Mouse (Mus musculus) kidney, adult 2 months (tissue): ENCODE results near the gene Cdan1. TPM values are rescaled to one million over a fixed set of nuclear protein-coding genes. Genes with fewer than 3 reads are reported as not detected.
A peak's percentile ranks its signal among the peaks of the same experiment; 100 is the strongest.

Source experiments
- DNase-seq: peaks from one replicate; pipeline ENCODE4 v3.0.0; 2021
- H3K27ac ChIP-seq: fragments of 200-500 bp; 2 replicates; pipeline ENCODE4 v1.5.1; 2012; ENCODE audit warnings: low read depth, low read length, control low read depth, inconsistent platforms; ENCODE audit not compliant: insufficient read depth
- H3K27me3 ChIP-seq: fragments of 200-500 bp; replicated peaks from 2 replicates; pipeline ENCODE4 v1.6.1; 2012; ENCODE audit warnings: mild to moderate bottlenecking, moderate library complexity, low read length, inconsistent platforms; ENCODE audit not compliant: control insufficient read depth, insufficient read depth
- H3K36me3 ChIP-seq: fragments of 200-500 bp; 2 replicates; pipeline ENCODE4 v1.6.1; 2012; ENCODE audit warnings: mild to moderate bottlenecking, moderate library complexity, low read length, inconsistent platforms; ENCODE audit not compliant: control insufficient read depth, insufficient read depth
- H3K4me1 ChIP-seq: fragments of 200-500 bp; 2 replicates; pipeline ENCODE4 v1.6.1; 2011; ENCODE audit warnings: low read length; ENCODE audit not compliant: control insufficient read depth, insufficient read depth
- H3K4me3 ChIP-seq: fragments of 200-500 bp; 2 replicates; pipeline ENCODE4 v1.5.1; 2011; ENCODE audit warnings: mild to moderate bottlenecking, low read depth, low read length, control low read depth; ENCODE audit not compliant: insufficient read depth
- CTCF ChIP-seq: fragments of 200-500 bp; conservative IDR thresholded peaks from 2 replicates; pipeline ENCODE4 v1.5.1; 2011; ENCODE audit warnings: low read depth, mild to moderate bottlenecking, control low read depth, low read length, moderate library complexity, mixed read lengths; ENCODE audit not compliant: insufficient read depth, insufficient read length
- POLR2A ChIP-seq: fragments of 200-500 bp; IDR thresholded peaks from one replicate; pipeline ENCODE4 v1.6.1; 2011; ENCODE audit warnings: low read depth, low read length, control low read depth
- WGBS: fragments of 180-500 bp; shearing (Covaris S2); methylation state at CpG from one replicate; pipeline ENCODE4 v1.1.7; 2018; 5-methylcytosine and 5-hydroxymethylcytosine counted together
- polyA plus RNA-seq: library from polyadenylated mRNA; depleted of rRNA; stranded (reverse); fragments of >200 nt; gene quantifications from 2 replicates; pipeline ENCODE4 v1.2.3, GENCODE M21; 2012; rRNA removed

The Cdan1 gene
- polyA plus RNA-seq = 14.8 and 18.4 TPM in 2 replicates

DNA sequence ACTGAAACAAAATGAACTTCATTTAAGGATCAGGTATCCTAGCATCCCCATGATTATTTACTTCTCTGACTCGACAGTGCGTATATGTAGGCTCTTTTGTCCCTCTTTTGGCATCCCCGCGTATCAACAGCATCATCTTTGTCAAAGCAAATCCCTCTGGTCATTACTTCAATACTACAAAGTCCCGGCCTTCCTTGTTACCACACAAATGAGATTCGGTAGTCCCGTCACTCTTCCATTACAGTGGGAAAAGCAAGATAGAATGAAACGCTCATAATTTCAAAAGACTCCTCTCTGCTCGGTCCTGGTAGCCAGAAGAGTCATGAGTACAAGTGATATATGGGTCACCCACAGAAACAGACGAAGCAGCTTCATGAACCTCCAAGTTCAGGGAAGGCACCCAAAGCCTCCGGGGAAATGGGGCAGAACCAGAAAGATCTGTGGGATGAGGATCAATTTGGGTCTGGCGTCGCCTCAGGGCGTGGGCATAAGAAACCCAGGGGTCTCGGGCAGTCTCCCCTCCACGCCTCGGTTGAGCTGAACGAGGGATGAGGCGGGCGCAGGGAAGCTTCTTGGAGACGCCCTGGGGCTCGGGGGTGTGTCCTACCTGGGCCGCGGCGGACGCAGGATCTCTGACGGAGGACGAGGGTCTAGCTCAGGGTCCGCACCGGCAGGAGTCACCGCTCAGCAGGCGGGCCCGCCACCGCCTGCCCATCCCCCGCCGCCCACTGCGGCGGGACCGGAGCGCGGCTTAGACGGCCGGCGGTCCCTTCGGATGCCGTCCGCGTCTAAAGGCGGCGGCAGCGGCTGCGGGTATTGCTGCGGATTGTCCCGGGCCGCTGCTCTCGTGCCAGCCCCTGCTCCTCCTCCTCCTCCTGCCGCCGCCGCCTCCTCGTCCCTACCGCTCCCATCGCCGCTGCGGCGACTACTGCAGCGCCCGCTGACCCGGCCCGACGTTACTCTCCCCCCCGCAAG is at the start of gene Cdan1:
Gene Cdan1 (minus strand): TSS at position 680 of the 975 bp plus-strand sequence.
- peaks cover 14% of the 10 kb centered on the region; the same call in 1 of the 2 replicates for H3K4me1 ChIP-seq
- peak; percentile 59 for DNase-seq
- H3K27me3 ChIP-seq = no peaks in the 10 kb centered on the region
- WGBS = under 1% methylated on average over 71 of the region's 71 CpGs
- TF ChIP-seq CTCF = no peak
- TF ChIP-seq POLR2A = no peak
- H3K36me3 ChIP-seq = no peaks in the 10 kb centered on the region
- peak within 1 kb of the TSS; percentile 33; the same call in 1 of the 2 replicates for H3K27ac ChIP-seq
- peak within 1 kb of the TSS; percentile 72 for H3K4me3 ChIP-seq

DNA sequence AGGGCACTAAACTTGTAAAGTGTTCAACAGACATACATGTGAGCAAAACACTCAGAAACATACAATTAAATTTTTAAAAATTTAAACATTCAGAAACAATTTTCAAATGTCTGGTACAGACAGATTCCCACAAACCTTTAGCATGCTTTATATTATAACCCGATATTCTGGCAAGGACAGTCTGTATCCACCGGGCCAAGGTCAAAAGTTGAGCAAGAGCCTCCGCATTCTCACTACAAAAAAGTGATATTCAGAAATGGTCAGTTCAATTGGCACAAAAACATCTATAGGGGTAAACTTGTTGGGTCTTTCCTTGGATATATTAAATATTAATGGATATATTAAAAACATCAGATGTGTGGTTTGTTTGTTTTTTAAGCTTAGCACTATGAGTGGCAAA is 46.4 kb upstream of the Cdan1 start:
- H3K27me3 ChIP-seq = no peaks in the 10 kb centered on the region
- H3K27ac ChIP-seq = no peak overlapping the region
- no peak for DNase-seq
- H3K36me3 ChIP-seq = peaks cover 11% of the 10 kb centered on the region
- 97% methylated on average over 3 of the region's 3 CpGs for WGBS
- TF ChIP-seq POLR2A = no peak
- no peak for TF ChIP-seq CTCF
- H3K4me1 ChIP-seq = no peaks in the 10 kb centered on the region
- no peak overlapping the region for H3K4me3 ChIP-seq

DNA sequence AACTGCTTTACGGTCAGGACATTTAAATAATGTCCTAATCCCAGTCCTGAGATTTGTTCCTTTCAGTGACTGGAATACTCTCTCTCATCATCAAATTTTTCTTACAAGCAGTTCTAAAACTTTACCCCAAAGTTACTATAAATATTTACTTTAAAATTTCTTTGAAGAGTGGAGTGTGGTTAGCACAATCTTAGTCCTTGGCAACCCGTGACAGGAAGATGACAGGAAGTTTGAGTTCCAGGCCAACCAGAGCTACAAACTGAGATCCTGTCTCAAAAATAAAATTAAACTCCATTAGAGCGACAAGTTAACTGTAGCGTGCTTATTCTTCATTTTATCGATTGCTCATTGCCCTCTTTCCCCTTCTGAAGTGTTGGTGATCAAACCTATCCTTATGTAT is 37.7 kb upstream of the Cdan1 start:
- peaks cover 2% of the 10 kb centered on the region; the same call in 1 of the 2 replicates for H3K36me3 ChIP-seq
- WGBS = 90% methylated on average over 5 of the region's 5 CpGs
- no peaks in the 10 kb centered on the region for H3K27me3 ChIP-seq

DNA sequence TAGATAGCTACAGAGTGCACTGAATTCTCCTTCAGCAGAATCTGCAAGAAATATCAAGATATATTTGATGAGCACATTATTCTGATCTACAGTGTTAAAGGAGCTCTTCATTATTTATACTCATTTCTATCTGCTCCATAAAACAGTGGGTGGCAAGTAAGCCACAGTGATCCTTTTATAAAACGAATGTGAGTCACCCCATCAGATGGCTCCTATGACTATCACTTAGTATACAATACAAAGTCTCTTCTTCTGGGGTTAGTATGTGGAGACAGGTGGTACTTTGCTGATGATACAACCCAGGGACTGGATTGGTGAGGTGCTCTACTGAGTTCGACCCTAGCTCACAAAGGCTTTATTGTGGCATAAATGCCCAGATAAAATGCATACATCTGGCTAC is 23.3 kb upstream of the Cdan1 start:
- peaks cover 4% of the 10 kb centered on the region; the same call in 1 of the 2 replicates for H3K36me3 ChIP-seq
- WGBS = 92% methylated on average over 2 of the region's 2 CpGs

More for the DNA sequence above, 37.7 kb upstream of the Cdan1 start:
- H3K27ac ChIP-seq = no peak overlapping the region
- TF ChIP-seq POLR2A = no peak
- TF ChIP-seq CTCF = no peak
- H3K4me1 ChIP-seq = no peaks in the 10 kb centered on the region
- no peak for DNase-seq
- H3K4me3 ChIP-seq = no peak overlapping the region

DNA sequence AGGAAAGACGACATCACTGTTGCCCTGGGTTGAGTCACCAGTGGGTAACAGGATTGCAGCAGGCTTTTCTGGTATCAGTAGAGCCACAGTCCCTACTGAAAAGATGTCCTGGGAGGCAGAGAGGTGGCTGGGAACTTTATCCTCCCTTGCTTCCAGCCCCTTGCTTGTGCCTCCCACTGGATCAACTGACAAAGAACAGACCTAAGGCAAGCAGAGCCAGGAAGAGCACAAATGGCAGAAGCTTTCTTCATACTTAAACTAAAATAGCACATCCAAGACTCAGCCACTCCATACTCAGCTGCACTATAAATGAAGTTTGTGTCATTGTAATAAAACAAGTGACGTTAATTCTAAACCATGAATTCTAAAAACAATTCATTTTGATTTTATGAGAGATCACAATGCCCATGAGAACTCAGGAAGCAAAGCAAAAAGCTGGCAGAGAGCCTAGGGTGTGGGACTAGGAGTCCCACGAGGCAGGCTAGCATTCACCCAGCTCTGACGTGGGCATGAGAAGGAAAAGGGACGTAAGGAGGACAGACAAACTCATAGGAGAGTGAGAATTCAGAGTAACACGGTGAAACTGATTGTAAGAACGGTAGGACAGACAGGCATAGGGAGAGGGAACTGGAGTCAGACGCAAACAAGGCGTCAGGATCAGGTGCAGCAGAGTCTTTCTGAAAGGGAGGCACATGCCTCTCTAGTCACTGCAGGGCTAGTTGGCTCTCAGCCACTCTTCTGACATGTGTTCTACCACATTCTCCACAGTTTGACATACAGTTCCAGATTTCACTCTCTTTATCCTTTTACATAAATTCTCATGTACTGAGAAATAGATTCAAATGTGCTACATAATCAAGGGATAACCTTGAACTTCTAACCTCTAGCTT is 21.8 kb upstream of the Cdan1 start:
- no peak for TF ChIP-seq POLR2A
- no peaks in the 10 kb centered on the region for H3K4me1 ChIP-seq
- H3K27ac ChIP-seq = no peak overlapping the region
- peak; percentile 48 for DNase-seq
- no peak overlapping the region for H3K4me3 ChIP-seq
- H3K36me3 ChIP-seq = peaks cover 4% of the 10 kb centered on the region; the same call in 1 of the 2 replicates
- 63% methylated on average over 9 of the region's 9 CpGs for WGBS
- H3K27me3 ChIP-seq = no peaks in the 10 kb centered on the region

More for the DNA sequence above, 23.3 kb upstream of the Cdan1 start:
- DNase-seq = no peak
- TF ChIP-seq POLR2A (no peak), CTCF (no peak)
- no peak overlapping the region for H3K27ac ChIP-seq
- H3K4me1 ChIP-seq = no peaks in the 10 kb centered on the region
- H3K4me3 ChIP-seq = no peak overlapping the region
- no peaks in the 10 kb centered on the region for H3K27me3 ChIP-seq

DNA sequence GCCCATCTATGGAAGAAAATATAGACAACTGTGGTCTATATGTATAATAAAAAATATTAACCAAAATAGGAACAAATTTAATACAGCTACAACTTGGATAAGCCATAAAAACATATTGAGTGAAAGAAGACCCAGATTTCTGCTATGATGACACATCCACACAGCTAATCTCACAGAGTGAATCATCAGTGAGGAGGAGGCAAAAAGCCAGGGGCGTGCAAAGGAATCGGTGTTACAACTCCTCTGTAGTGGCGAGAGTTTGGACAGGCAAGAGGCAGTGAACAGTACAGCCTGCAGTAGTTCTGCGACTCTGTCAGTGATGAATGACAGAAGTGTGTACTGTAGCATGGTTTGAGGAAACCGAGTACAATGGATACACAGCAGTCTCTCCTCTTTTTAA is 17.4 kb upstream of the Cdan1 start:
- TF ChIP-seq CTCF = no peak
- no peak for TF ChIP-seq POLR2A
- DNase-seq = no peak
- WGBS = 88% methylated on average over 5 of the region's 5 CpGs
- H3K4me3 ChIP-seq = no peak overlapping the region
- peaks cover 2% of the 10 kb centered on the region; the same call in 1 of the 2 replicates for H3K4me1 ChIP-seq
- H3K36me3 ChIP-seq = peaks cover 2% of the 10 kb centered on the region; the same call in 1 of the 2 replicates
- H3K27ac ChIP-seq = no peak overlapping the region
- H3K27me3 ChIP-seq = no peaks in the 10 kb centered on the region

DNA sequence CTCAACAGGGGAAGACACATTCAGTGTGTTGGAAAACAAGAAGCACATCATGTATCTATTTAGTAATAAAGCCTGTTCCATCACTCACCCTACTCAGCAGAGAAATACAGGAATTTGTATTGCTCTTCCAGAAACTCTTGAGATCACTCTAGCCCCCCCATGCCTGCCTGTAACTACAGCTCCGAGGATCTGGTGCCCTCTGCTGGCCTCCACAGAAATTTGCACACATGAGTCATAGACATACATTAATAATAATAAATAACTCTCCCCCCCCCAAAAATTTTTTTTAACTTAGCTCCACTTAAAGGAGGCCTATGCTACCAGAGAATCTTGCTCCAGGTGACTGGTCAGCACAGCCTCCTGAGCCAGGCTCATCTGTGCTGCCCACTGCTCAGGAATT is 16.6 kb upstream of the Cdan1 start:
- peaks cover 2% of the 10 kb centered on the region; the same call in 1 of the 2 replicates for H3K4me1 ChIP-seq
- no peaks in the 10 kb centered on the region for H3K27me3 ChIP-seq
- DNase-seq = peak; percentile 28
- no peak for TF ChIP-seq POLR2A
- peak; percentile 68 for TF ChIP-seq CTCF
- peaks cover 8% of the 10 kb centered on the region for H3K36me3 ChIP-seq
- WGBS = 19% methylated on average over 1 of the region's 1 CpGs
- H3K4me3 ChIP-seq = no peak overlapping the region
- H3K27ac ChIP-seq = no peak overlapping the region
